Mouse (Mus musculus) gastrocnemius, postnatal 4 days (tissue): ENCODE measurements around the gene Ppp1r21. TPM values are rescaled to one million over a fixed set of nuclear protein-coding genes. Genes with fewer than 3 reads are reported as not detected.
A peak's percentile ranks its signal among the peaks of the same experiment; 100 is the strongest.

Experiments used
- DNase-seq, 2 experiments: peaks; one replicate each; pipeline ENCODE4 v3.0.0; 2021 to 2022; ENCODE audit warnings: low spot score in 2 of 2, mixed read lengths in 2 of 2
- long read RNA-seq, 2 experiments: library from polyadenylated mRNA; stranded (forward); transcript quantifications; one replicate each; pipeline ENCODE4 v2.0.0; 2021
- total RNA-seq, 2 experiments: library from RNA; stranded (reverse); gene quantifications; 2 replicates each; pipeline ENCODE4 v1.2.3; 2021

The Ppp1r21 gene
- total RNA-seq = 10 to 100 TPM; 18.5 to 18.6 TPM
- long read RNA-seq, experiment 1, transcript Ppp1r21-201 (22 exons, 3,141 nt) = major isoform, 8 of 9 reads
- long read RNA-seq, experiment 1, partial matches to known transcripts = 1 of 9 reads
- long read RNA-seq, experiment 1, other reads (novel, unspliced or antisense) = 0 of 9 reads
- long read RNA-seq, experiment 2, transcript Ppp1r21-201 (22 exons, 3,141 nt) = major isoform, 5 of 10 reads
- long read RNA-seq, experiment 2, partial matches to known transcripts = 2 of 10 reads
- long read RNA-seq, experiment 2, other reads (novel, unspliced or antisense) = 3 of 10 reads

DNA sequence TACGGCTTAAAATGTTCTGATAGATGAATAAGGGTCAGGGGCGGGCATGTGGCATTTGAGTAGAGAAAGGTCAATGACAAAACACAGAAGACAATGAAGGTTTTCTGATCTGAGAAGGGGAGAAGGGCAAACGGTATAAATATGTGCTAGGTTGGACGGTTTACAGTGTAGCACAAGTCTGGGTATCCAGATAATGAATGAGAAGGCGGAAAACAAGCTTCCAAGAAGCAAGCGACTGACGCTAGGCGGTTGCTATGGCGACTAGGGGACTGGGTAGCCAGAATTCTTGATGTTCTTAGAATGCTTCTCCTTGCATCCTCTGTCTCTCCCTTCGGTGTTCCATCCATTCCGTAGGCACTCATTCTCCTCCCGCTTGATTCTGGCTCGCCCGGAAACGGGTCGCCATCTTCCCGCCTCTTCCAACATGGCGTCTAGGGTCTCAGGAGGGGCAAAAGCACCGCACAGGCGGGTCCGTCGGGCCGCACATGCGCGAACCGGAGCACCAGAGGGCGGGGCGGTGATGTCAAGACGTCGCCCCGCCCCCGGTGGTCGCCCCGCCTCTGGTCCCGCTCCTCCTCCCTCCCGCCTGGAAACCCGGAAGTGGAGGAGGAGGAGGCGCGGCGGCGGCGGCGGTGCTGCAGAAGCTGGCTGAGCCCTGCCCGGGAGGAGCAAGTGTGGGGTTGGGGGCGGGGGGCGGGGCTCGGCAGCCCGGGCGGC, at the start of gene Ppp1r21:
TSS of gene Ppp1r21 (plus strand) at position 600 of the 717 bp plus-strand sequence.
- peak; percentile 99 for DNase-seq

DNA sequence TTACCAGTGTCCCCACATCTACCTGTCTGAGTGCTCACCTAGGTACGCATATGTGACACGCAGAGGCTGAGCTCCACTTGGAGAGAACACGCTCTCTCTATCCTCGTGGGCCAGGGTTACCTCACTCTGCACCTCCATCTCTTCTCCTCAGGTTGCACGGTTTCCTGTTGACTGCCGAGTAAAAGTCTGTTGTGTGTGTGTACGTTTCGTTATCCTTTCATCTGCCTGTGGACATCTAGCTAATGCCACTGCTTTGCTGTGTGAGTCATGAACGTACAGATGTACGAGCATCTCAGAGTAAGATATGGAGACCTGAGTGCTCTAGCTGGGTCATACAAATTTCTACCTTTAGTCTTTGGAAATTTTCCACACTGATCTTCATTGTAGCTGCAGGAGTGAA, 49.5 kb upstream of the Ppp1r21 start:
- DNase-seq = no peak

DNA sequence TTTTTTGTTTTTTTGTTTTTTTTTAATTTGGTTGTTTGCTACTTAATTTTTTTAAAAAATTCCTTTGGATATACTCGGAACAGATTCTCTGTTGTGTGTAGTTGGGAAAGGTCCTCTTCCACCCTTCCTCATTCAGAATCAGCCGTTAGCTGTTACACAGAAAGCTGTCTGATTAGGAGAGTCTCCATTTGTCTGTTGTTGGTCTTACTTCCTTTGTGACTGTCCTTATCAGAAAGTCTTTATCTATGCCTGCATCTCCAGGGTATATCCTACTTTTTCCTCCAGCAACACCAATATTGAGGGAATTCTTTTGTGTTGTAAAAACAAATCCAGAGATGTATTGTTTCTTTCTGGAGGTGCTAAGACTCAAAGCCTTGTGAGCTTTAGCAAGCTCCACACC, 48.9 kb upstream of the Ppp1r21 start:
- DNase-seq = no peak

DNA sequence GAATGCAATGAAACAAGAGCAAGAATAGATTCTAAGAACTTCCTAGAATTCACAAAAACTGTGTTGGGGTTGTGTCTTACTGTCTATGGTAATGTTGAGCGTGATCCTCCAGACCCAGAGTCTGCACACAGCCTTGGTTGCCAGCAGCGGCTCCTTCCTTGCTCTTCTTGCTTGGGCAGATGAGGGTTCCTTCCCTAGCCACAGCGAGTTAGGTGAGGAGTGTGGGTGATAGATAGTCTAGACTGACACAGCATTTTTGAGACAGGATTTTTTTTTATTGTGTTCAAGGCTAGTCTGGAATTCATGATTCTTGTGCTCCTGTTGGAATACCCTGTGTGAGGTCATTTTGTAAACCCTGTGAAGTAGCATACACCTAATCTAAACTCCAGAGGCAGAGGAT, 48.3 kb upstream of the Ppp1r21 start:
- no peak for DNase-seq

DNA sequence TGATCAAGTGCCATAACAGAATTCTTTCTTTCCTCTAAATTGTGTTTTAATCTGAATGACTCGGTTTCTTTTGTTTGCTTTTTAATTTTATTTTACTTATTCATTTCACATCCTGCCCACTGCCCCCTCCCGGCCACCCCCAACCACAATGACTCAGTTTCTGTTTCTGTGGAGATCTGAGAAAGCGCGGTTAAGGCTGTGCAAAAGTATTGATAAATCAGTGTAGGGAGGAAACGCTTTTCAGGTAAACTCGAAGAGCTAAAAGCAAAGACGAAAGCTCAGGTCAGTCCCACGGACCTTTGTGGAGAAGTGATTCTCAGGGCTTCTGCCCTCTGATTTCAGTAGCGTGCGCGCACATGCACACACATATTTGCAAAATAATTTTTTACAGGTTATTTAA, 45.4 kb upstream of the Ppp1r21 start:
- no peak for DNase-seq

DNA sequence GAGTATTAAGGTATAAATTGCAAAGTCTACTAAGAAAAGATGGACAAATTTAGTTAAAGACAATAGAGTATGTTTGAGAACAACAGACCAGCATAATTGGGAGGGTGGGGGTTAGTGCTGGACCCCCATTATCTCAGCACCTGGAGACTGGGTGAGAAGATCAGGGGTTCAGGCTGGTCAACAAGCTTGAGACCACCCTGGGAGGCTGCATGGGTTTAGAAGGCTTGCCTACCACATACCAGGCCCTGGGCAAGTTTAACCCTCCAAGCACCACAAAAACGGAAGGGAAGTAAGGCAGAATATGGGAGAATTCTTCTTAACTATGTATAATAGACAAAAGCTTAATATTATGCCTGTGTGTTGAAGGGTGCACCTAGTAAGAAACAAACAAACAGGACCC, 45.0 kb upstream of the Ppp1r21 start:
- DNase-seq = no peak

DNA sequence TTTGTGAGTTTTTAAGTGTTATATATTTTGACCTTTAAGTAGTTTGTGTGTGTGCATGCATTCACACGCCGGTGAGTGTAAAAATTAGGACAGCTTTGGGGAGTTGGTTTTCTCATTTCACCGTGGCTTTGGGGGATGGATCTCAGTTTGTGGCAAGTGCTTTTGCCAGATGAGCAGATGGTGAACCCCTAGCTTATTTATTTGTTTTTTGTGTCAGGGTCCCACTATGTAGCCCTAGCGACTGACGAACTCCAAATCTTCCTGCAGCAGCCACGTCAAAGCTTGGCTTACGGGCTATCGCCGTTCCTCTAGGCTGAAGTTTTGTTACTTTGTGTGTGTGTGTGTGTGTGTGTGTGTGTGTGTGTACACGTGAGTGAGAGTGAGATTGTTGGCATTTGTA, 39.4 kb upstream of the Ppp1r21 start:
- DNase-seq = no peak

DNA sequence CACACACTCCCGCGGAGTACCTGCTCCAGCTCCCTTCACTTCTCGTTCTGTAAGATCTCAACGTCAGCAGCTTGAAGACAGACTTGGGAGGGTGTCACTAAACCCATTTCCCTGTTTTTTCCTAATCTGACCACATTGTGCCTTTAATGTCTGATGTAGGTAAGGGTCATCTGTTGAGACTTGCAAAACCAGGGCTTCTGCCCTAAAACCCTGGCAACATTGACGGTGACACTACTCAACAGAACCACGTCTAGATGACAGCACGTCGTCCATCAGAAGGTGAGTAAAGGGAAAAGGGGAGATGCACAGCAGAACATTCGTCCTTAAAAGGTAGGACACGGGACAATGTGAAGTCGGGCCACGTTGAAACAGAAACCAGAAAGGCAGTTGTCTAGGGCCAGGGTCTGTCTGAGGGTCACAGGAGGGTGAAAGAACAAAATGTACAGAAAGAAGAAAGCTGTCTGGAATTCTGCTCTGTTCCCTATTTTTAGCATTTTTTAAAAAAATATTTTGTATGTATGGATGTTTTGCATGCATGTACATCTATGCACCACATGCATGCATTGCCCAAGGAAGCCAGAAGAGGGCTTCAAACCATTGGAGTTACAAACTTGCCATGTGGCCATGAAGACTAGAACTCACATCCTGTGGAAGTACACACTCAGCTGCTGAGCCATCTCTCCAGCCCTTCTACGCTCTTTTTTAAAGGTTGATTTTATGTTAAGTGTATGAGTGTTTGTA, 38.4 kb upstream of the Ppp1r21 start:
- no peak for DNase-seq

DNA sequence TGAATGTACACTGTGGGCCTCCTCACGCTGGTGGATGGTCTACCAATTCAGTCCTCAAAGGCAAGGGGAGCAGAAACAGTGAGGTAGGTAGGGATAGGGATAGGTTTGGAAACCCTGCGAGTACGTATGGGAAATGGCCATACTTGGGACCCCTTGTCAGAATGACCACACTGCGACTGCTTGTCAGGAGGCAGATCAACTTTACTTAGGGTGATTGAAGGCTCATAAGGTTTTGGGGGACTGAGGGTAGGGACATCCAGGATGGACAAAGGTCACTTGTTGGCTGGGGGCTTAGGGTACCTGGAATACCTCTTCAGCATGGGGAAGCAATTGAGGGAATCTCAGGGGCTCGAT, 37.8 kb upstream of the Ppp1r21 start:
- no peak for DNase-seq

DNA sequence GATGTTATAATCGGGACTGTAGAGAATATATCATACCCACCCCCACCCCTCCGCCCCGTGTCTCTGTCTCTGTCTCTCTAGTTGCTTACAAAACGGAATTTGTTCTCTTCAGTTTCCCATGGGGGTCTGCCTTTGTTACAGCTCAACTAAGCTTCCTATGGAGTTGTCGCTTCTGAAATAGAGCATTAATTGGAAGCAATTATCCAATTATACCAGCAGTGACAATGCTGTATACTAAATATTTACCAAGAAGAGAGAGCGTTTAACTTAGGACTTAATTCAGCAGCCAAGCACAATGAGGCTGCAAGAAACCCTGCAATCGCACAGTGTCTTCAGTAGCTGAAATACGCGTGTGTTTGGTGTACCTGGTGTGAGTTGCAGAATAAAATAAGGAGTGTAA, 36.4 kb upstream of the Ppp1r21 start:
- DNase-seq = no peak

DNA sequence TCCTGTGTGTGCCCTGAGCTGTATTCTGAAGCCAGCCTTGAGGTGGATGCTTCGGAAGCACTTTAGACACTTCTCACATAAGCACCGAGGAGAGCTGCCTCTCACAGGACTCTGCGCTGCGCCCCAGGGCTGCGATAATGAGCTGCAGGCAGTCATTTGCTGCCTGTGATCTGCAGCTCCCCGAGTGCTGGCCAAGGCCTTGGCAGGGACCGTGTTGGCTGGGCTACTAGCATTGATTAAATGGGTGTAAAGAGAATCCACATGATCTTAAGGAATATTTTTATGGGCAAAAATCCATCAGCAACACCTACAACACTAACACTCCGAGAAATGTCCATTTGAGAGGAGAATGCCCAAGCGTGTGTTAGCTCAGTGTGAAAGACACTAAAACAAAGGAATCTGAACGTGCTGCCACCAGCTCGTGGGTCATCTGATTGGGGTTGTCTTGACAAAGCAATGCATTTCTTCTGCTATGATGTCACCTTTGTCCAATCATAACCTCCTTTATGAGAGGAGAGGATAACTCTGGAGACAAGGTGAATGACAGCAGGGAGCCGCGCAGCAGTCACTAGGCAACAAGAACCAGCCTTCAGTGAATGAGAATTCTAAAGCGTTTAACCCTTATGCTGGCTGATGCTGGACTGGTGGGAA, 35.7 kb upstream of the Ppp1r21 start:
- DNase-seq = no peak

DNA sequence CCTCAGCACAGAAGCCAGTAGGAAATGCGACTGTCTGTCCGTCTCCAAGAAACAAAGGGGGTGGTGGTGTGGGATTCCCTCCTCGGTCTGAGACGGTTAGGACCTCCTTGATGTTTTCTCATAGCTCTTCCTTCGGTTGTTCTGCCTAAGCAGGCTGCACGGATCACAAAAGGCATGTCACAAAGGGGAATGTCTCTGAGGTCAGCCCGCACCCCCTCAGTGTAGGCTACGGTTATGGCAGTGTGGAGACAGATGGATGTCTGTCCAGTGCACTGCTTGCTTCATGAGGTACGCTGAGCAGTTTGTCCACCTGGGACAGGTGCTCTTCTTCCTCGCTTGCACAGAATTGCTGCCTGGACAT, 35.2 kb upstream of the Ppp1r21 start:
- no peak for DNase-seq

DNA sequence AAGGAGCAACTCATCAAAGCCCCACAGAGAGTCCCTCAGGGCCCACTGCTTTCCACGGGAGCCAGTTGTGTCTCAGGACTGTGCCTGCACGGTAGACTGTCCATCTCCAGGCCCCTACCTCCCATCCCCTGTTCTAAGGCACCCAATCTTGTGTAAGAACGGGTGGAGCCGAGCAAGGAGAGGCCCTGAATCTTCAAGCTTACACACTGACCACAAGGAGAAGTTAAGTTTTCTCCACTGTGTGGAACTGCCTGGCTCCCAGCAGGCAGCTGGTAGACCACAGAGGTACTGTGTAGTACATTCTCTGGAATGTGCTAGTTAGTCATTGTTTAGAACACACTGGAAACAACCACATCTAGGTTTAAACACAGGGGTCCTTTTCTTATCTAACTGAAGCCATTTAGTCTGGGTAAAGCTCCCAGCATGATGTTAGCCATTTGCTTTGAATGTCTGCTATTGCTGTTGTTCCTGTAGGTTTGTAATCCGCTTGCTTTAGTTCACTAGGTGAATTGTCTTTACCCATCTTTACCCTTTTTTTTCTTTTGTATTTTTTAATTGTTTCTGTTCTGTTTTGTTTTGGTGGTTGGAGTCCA, 31.7 kb upstream of the Ppp1r21 start:
- DNase-seq = no peak

DNA sequence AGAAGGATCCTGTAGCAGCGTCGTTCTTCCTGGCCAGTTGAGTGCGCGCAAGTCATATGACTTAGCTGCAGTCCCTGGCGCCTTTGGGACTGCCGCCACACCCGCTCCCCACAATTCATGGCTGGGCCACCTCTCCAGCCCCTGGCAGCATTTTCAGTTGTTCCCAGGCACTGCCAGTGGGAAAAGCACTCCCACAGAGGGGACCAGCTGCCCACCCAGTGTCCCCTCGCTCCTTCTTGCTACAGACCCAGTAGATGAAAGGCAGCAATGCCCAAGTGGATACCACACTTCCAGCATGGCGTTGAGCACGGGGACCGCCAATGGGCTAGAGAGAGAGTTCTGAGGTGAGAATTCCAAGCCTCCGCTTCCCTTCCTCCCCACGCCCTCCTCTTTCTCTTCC, 25.9 kb upstream of the Ppp1r21 start:
- DNase-seq = no peak

DNA sequence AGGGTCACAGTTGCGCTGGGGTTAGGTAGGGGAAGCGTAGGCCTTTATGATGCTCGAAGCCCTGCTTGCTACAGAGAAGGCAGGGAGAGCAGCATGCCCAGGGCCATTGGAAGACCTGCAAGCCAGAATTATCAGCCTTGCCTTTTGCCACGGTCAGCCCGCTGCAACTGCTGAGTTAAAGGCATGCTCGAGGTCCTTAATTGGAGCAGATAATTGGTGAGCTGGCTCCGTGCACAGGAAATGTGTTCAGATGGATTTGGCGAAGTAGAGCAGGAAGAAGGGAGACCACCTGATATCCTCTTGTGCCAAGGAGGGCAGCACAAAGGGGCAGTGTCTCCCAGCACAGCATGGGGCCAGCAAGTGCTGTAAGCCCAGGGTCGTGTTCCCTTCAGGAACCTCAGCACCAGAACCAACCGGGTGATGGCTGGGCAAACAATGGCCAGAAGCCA, 24.6 kb upstream of the Ppp1r21 start:
- no peak for DNase-seq

DNA sequence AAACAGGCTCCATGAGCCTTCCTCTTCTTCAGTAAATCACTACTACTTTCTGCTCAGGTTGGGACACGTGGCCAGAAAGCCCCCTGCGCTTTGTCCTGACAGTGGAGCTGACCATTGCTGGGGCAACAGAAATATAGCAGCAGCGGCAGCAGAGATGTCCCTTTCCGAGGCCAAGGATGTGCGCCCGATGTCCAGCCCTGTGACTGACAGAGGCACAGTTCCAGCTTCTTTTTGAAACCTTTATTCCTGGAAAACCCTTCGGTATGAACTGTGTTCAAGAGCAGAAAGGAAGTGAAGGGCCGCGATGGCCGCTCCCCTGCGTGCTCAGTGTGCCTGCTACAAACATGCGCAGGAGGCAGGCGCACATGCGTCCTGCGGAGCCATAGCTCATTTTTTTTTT, 24.0 kb upstream of the Ppp1r21 start:
- no peak for DNase-seq

DNA sequence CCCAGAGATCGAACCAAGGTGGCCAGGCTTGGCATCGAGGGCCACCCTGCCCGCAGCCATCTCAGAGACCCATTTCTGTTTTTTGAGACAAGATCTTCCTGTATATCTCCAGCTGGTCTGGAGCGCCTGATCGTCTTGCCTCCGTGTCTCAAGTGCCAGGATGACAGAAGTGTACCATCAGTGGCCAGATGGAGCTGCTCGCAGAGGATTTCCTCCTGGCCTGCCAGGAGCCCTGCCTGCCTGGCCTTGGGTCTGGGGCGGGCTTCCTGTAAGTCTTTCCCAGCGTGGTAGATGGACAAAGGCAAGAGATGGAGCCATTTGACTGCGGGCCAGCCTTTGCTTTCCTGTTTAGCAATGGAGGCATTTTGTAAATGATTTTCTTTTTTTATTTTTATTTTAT, 22.5 kb upstream of the Ppp1r21 start:
- DNase-seq = no peak

DNA sequence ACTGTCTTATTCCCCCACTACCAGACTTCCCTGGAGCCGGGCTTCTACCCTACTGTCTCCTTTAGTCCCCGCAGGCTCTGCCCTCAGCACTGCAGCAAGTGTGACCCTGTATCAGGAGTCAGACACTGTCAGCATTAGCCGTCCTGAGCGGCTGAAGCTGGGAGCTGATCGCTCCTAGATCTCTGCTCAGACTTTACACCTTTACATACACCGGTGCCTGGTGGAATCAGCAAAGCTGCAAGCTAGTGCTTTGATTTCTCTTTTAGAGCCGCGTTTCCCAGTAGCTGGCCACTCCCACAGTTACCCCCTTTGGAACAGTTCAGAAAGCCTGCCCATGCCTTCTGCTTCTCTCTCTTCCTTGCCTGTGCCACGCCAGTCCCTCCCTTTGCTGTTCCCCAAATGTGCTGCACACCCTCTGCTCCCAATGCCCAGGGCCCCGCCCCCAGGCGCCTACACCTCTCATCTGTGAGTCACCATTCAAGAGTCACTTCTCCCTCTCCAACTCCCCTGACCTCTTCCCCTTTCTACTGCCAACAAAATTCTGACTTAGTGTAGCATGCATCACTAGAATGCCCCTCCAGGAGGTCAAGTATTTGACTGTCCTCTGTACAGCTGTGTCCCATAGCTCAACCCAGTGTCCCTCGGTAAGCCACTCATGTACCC, 20.9 kb upstream of the Ppp1r21 start:
- peak in 1 of 2 experiments; percentile 43 for DNase-seq

DNA sequence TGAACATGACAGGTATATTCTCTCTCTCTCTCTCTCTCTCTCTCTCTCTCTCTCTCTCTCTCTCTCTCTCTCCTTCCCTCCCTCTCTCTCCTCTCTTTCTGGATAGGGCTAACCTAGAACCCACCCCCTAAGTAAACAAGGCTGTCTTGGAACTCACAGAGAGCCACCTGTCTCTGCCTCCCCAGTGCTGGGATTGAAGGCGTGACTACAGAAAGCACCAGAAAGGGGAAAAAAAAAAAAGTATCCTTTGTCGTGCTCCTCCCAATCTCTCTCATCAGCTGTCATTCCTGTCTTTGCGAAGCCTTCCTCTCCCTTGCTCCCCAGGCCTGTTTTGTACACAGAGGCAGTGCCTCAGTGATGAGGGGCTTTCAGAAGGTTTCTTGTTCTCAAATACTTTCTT, 19.9 kb upstream of the Ppp1r21 start:
- no peak for DNase-seq

DNA sequence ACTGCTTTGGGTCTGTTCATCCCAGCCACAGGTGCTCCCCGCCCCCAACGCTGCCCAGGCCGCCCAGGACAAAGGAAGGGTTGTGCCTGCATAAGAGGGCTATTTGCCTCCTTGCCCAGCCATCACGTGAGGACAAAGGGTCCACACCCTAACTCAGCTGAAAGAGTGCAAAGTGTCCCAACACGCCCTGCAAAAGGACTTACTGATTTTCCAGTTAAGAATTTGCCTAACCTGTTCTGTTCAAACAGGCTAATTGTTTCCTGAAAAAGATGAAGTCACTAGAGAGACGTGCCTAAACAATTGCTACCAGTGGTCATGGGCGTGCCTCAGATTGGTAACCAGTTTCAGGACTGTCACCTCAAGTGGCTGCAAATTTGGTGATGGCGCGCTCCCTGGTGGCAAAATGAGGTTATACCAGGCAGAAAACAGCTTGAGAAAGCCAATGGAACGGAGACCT, 18.8 kb upstream of the Ppp1r21 start:
- peak; percentile 52 to 69 for DNase-seq

DNA sequence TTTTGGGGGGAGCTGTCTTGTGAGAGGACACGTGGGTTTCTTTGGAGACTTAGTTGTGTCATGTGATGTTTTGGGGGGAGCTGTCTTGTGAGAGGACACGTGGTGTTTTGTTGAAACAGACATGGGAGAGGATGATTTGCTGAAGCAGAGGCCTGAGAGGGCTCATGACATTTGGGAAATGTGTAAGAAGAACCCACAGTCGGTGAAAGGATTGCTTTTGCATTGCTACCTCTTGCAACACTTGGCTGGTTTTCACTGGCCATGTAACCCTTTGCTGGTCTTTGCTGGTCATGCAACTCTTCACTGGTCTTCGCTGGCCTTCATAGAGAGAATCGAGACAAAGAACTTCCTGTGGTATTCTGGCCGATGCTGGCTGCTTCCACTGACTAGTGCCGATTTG, 13.4 kb upstream of the Ppp1r21 start:
- DNase-seq = no peak
